Mouse (Mus musculus): Measurements from ENCODE around the gene Cttnbp2nl.
A peak's percentile ranks its signal among the peaks of the same experiment; 100 is the strongest.

Gene Cttnbp2nl

GRCm38 (mm10) chr3:104965070-104965855 lies 87.7 kb downstream of the Cttnbp2nl start:
- no peak for ATAC-seq (ENCODE audit: low TSS enrichment)

- ATAC-seq (ENCODE audit: low TSS enrichment): no peak
These were observed 89.3 kb downstream of the Cttnbp2nl start for GRCm38 (mm10) chr3:104963331-104964276.

GRCm38 (mm10) chr3:104962866-104963265 lies 90.1 kb downstream of the Cttnbp2nl start:
- ATAC-seq (ENCODE audit: low TSS enrichment): no peak

- no peak for ATAC-seq (ENCODE audit: low TSS enrichment)
These were observed 90.8 kb downstream of the Cttnbp2nl start for GRCm38 (mm10) chr3:104962141-104962611.

GRCm38 (mm10) chr3:104961066-104962059 lies 91.6 kb downstream of the Cttnbp2nl start, which contains the start of gene Wnt2b:
TSS of gene Wnt2b (minus strand) at chr3:104961921.
- ATAC-seq (ENCODE audit: low TSS enrichment): peak; percentile 20

GRCm38 (mm10) chr3:104960026-104961000 lies 92.6 kb downstream of the Cttnbp2nl start:
- ATAC-seq (ENCODE audit: low TSS enrichment): no peak

GRCm38 (mm10) chr3:104956131-104956581 lies 96.8 kb downstream of the Cttnbp2nl start:
- ATAC-seq (ENCODE audit: low TSS enrichment): no peak

- ATAC-seq (ENCODE audit: low TSS enrichment): no peak
These were observed 98.4 kb downstream of the Cttnbp2nl start for GRCm38 (mm10) chr3:104954551-104954950.

- no peak for ATAC-seq (ENCODE audit: low TSS enrichment)
These were observed 98.8 kb downstream of the Cttnbp2nl start for GRCm38 (mm10) chr3:104954137-104954536.

- ATAC-seq (ENCODE audit: low TSS enrichment): no peak
These were observed 99.9 kb downstream of the Cttnbp2nl start for GRCm38 (mm10) chr3:104952891-104953670.
